Mouse (Mus musculus): ENCODE data around the gene Vps52.
A peak's percentile ranks its signal among the peaks of the same experiment; 100 is the strongest.

- TF ChIP-seq CTCF (IDR thresholded peaks at IDR 0.05; ENCODE audit: borderline replicate concordance, control insufficient read depth, extremely low read depth, insufficient read depth, low read length, poor library complexity) = peak; percentile 90; the same call in 1 of the 2 replicates
- 0 out of 2 replicates have a peak, but pooled peaks have one; percentile 26 for TF ChIP-seq POLR2A (IDR thresholded peaks at IDR 0.05; ENCODE audit: control insufficient read depth, extremely low read depth, insufficient read depth, low read length, poor library complexity)
Measured at GRCm38 (mm10) chr17:33968489-33968888, 12.9 kb downstream of the Vps52 start.
